Mouse (Mus musculus): ENCODE data around the gene Pdcd1lg2. TPM values are rescaled to one million over a fixed set of nuclear protein-coding genes. Genes with fewer than 3 reads are reported as not detected.

Gene Pdcd1lg2
- polyA plus RNA-seq, 1 experiment from 2014 or later, result not detected

DNA sequence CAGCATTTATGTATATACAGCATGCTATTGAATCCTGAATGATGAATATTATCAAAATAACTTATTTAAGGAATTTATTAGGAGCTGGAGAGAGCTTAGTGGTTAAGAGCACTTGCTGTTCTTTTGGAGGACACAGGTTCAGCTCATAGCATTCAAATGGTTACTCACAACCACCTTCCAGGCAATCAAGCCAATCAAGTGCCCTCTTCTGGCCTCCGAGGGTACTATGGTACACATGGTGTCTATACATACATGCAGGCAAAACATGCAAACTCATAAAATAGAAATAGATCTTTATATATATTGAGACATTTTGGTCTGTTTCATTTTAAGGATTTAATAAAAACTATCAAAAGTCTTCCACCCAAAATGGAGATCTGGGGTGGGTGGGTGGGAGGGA is 21.9 kb upstream of the Pdcd1lg2 start:
- Histone ChIP-seq H3K27me3 (no peaks in the 10 kb centered on the region), H3K4me3 (no peak overlapping the region), H3K36me3 (no peaks in the 10 kb centered on the region), H3K4me1 (no peaks in the 10 kb centered on the region), H3K4me2 (replicated peaks) (no peak overlapping the region), H3K9me3 (no peaks in the 10 kb centered on the region), H3K27ac (replicated peaks) (no peak overlapping the region), H3K9ac (replicated peaks) (no peak overlapping the region)
- no peak for ATAC-seq (replicated peaks)
- 88% methylated on average over 1 of the region's 1 CpGs for WGBS

DNA sequence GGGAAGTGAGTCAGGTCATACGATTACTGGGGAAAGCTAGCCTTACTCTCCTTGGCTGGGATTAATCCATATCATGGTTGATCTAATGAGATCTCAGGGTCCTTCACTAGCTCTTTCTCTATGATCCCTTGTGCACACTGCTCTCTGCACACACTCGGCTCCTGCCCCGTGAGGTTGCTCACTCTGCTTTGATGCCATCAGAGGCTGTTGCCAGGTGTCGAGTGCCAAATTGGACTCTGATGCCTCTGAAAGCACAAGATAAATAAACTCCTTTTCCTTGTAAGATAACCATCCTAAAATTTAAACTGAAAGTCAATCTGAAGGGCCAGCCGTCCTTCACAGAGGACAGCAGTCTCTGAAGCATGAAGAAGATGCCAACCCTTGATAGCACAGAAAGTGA is 20.2 kb upstream of the Pdcd1lg2 start:
- Histone ChIP-seq H3K27me3 (no peaks in the 10 kb centered on the region), H3K9ac (replicated peaks) (no peak overlapping the region), H3K4me3 (no peak overlapping the region), H3K9me3 (no peaks in the 10 kb centered on the region), H3K4me2 (replicated peaks) (no peak overlapping the region), H3K4me1 (no peaks in the 10 kb centered on the region), H3K36me3 (no peaks in the 10 kb centered on the region), H3K27ac (replicated peaks) (no peak overlapping the region)
- ATAC-seq (replicated peaks), result no peak
- WGBS, result 92% methylated on average over 5 of the region's 5 CpGs

DNA sequence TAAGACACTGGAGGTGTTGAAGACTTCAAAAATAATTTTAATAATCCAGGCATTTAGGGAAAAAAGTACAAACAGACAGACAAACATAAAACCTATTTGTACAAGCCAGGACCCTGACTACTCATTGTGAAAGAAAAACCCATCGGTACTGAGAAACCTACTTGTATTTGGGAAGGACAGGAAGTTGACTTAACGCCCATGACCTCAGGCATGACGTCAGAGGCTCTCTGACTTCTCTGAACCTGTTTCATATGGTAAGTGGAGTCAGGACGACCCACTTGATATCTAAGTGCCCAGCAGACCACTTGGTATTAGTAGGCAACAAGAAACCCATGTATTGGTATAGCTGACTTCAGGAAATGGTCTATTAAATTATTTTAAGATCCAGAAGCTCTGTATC is 19.4 kb upstream of the Pdcd1lg2 start:
- no peaks in the 10 kb centered on the region for H3K4me1 ChIP-seq
- H3K9ac ChIP-seq (replicated peaks), result no peak overlapping the region
- no peak overlapping the region for H3K4me3 ChIP-seq
- H3K36me3 ChIP-seq, result no peaks in the 10 kb centered on the region
- no peak overlapping the region for H3K4me2 ChIP-seq (replicated peaks)
- no peaks in the 10 kb centered on the region for H3K9me3 ChIP-seq
- no peak for ATAC-seq (replicated peaks)
- no peak overlapping the region for H3K27ac ChIP-seq (replicated peaks)
- no peaks in the 10 kb centered on the region for H3K27me3 ChIP-seq
- WGBS, result 78% methylated on average over 4 of the region's 4 CpGs

GRCm38 (mm10) chr19:29393333-29393732 is 17.4 kb upstream of the Pdcd1lg2 start:
- no peaks in the 10 kb centered on the region for H3K9me3 ChIP-seq
- no peak for ATAC-seq (replicated peaks)
- H3K27me3 ChIP-seq, result no peaks in the 10 kb centered on the region
- H3K27ac ChIP-seq (replicated peaks), result no peak overlapping the region
- 91% methylated on average over 9 of the region's 9 CpGs for WGBS
- H3K9ac ChIP-seq (replicated peaks), result no peak overlapping the region
- H3K4me1 ChIP-seq, result no peaks in the 10 kb centered on the region
- H3K36me3 ChIP-seq, result no peaks in the 10 kb centered on the region
- H3K4me2 ChIP-seq (replicated peaks), result no peak overlapping the region
- H3K4me3 ChIP-seq, result no peak overlapping the region

- Histone ChIP-seq H3K9ac (replicated peaks) (no peak overlapping the region), H3K27ac (replicated peaks) (no peak overlapping the region), H3K4me3 (no peak overlapping the region), H3K9me3 (no peaks in the 10 kb centered on the region), H3K27me3 (no peaks in the 10 kb centered on the region), H3K4me1 (no peaks in the 10 kb centered on the region), H3K4me2 (replicated peaks) (no peak overlapping the region), H3K36me3 (no peaks in the 10 kb centered on the region)
- ATAC-seq (replicated peaks), result no peak
- WGBS, result 96% methylated on average over 2 of the region's 2 CpGs
These were observed 16.0 kb upstream of the Pdcd1lg2 start for GRCm38 (mm10) chr19:29394721-29395120.

GRCm38 (mm10) chr19:29396353-29396752 is 14.4 kb upstream of the Pdcd1lg2 start:
- H3K9me3 ChIP-seq, result no peaks in the 10 kb centered on the region
- H3K27ac ChIP-seq (replicated peaks), result no peak overlapping the region
- no peaks in the 10 kb centered on the region for H3K27me3 ChIP-seq
- no peak overlapping the region for H3K4me2 ChIP-seq (replicated peaks)
- 86% methylated on average over 1 of the region's 1 CpGs for WGBS
- no peak overlapping the region for H3K4me3 ChIP-seq
- H3K9ac ChIP-seq (replicated peaks), result no peak overlapping the region
- ATAC-seq (replicated peaks), result no peak
- H3K4me1 ChIP-seq, result no peaks in the 10 kb centered on the region
- H3K36me3 ChIP-seq, result no peaks in the 10 kb centered on the region

- 95% methylated on average over 4 of the region's 4 CpGs for WGBS
- H3K4me1 ChIP-seq, result no peaks in the 10 kb centered on the region
These were observed 10.9 kb upstream of the Pdcd1lg2 start for GRCm38 (mm10) chr19:29399786-29400185.

DNA sequence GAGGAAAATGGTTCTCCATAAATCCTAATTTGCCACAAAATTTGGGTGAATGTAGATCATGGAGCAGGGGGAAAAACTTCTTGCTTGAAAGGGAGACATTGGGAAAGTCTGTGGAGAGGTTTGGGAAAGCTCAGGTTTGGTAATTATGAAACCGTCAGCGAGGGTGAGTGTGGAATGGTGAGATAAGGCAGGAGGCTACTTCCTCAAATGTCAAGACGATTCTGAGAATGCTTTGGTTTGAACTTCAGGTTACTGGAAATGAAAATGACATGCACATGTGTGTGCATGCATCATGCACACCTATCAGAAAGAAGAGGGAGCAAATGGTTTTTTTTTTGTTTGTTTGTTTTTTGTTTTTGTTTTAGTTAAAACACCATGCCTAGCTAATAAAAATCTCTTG is 10.3 kb upstream of the Pdcd1lg2 start:
- Histone ChIP-seq H3K36me3 (no peaks in the 10 kb centered on the region), H3K4me2 (replicated peaks) (no peak overlapping the region), H3K27me3 (no peaks in the 10 kb centered on the region), H3K27ac (replicated peaks) (no peak overlapping the region), H3K4me3 (no peak overlapping the region), H3K9me3 (no peaks in the 10 kb centered on the region), H3K4me1 (no peaks in the 10 kb centered on the region), H3K9ac (replicated peaks) (no peak overlapping the region)
- no peak for ATAC-seq (replicated peaks)
- WGBS, result 93% methylated on average over 3 of the region's 3 CpGs

More at GRCm38 (mm10) chr19:29399786-29400185, 10.9 kb upstream of the Pdcd1lg2 start:
- no peaks in the 10 kb centered on the region for H3K9me3 ChIP-seq
- no peaks in the 10 kb centered on the region for H3K36me3 ChIP-seq
- H3K27me3 ChIP-seq, result no peaks in the 10 kb centered on the region
- H3K9ac ChIP-seq (replicated peaks), result no peak overlapping the region
- H3K4me3 ChIP-seq, result no peak overlapping the region
- no peak overlapping the region for H3K4me2 ChIP-seq (replicated peaks)
- no peak for ATAC-seq (replicated peaks)
- no peak overlapping the region for H3K27ac ChIP-seq (replicated peaks)

DNA sequence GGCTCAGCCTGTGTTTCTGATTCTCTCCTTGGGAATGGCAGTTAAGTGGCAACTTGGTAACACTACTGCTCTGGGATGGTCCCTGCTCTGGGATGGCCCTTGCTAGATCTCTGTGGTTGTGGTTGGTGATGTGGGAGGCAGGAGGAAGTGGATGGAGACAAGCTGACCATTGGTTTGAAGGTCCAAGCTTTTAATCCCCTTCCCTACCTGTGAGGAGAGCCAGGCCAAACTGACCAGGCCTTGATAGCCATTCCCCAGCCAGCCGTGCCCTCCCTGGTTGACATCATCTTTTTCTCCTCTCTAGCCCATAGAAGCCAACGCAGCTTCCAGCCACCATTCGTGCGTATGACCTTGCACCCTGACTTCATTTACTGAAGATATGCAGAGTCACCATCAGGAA is 8.1 kb upstream of the Pdcd1lg2 start:
- Histone ChIP-seq H3K9me3 (no peaks in the 10 kb centered on the region), H3K4me3 (no peak overlapping the region), H3K27ac (replicated peaks) (no peak overlapping the region), H3K36me3 (no peaks in the 10 kb centered on the region), H3K4me2 (replicated peaks) (no peak overlapping the region), H3K9ac (replicated peaks) (no peak overlapping the region), H3K4me1 (no peaks in the 10 kb centered on the region), H3K27me3 (no peaks in the 10 kb centered on the region)
- WGBS, result 94% methylated on average over 4 of the region's 4 CpGs
- no peak for ATAC-seq (replicated peaks)

- H3K4me1 ChIP-seq, result no peaks in the 10 kb centered on the region
- H3K9me3 ChIP-seq, result no peaks in the 10 kb centered on the region
- H3K27me3 ChIP-seq, result no peaks in the 10 kb centered on the region
- no peak for ATAC-seq (replicated peaks)
- no peaks in the 10 kb centered on the region for H3K36me3 ChIP-seq
- no peak overlapping the region for H3K27ac ChIP-seq (replicated peaks)
- no peak overlapping the region for H3K4me2 ChIP-seq (replicated peaks)
- 94% methylated on average over 4 of the region's 4 CpGs for WGBS
- H3K9ac ChIP-seq (replicated peaks), result no peak overlapping the region
- no peak overlapping the region for H3K4me3 ChIP-seq
These were observed 7.5 kb upstream of the Pdcd1lg2 start for GRCm38 (mm10) chr19:29403251-29403650.

DNA sequence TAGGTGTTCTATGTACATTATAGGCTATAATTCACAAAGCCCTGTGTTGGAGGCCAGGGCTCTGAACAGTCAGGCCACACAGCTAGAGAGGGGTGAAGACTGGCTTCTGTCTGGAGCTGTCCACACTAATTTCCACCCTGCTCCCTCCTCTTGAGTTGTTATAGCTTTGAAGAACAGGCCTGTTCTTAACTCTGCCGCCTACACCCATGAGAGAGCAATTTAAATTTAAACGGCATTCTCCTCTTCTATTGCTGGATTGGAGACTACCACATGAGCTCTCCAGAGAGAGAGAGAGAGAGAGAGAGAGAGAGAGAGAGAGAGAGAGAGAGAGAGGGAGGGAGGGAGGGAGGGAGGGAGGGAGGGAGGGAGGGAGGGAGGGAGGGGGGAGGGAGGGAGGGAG is 5.3 kb upstream of the Pdcd1lg2 start:
- Histone ChIP-seq H3K4me1 (no peaks in the 10 kb centered on the region), H3K27me3 (no peaks in the 10 kb centered on the region), H3K9ac (replicated peaks) (no peak overlapping the region), H3K4me2 (replicated peaks) (no peak overlapping the region), H3K4me3 (no peak overlapping the region), H3K36me3 (no peaks in the 10 kb centered on the region), H3K9me3 (no peaks in the 10 kb centered on the region), H3K27ac (replicated peaks) (no peak overlapping the region)
- no peak for ATAC-seq (replicated peaks)
- WGBS, result 87% methylated on average over 2 of the region's 2 CpGs

DNA sequence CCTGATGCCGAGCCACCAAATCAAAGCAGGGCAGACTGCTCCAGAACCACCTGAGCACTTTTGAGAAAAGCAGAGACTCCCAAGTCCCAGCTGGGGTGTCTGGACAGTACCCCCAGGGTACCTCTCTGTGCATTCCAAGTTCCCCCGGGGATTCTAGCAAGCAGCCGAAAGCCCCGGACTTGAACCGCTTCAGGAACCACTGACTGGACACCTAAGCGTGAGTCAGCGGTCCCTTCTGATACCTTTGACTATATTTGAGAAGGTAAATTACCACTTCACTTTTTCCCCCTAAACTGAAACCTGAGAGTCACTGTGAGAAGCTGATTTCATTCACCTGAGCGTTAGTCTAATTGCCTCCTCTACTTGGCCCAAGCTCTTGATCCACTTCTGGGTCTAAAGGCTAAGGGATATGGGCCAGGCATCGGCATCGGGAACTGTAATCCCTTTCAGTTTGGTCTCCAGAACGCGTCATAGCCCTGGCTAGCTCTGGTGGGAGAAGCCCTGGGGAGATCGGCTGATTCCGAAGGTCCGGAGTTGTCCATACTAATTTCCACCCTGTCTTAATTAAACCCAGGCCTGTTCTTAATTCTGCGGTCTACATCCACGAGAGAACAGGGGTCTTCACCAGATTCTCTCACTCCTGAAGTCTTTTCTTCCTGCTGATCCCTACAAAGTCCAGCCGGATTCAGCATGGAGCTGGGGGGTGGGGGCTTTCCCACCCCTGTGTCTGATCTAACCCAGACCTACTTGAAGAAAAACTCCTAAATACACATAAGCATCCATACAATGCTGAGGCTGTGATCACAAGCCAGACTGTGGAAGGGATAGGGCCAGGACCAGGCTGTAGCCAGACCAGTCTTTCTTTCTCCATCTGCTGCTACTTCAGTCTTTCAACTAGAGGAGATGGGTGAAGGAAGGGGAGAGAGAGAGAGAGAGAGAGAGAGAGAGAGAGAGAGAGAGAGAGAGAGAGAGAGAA is 4.4 kb upstream of the Pdcd1lg2 start:
- Histone ChIP-seq H3K4me1 (no peaks in the 10 kb centered on the region), H3K4me2 (replicated peaks) (no peak overlapping the region), H3K27me3 (no peaks in the 10 kb centered on the region), H3K36me3 (no peaks in the 10 kb centered on the region), H3K4me3 (no peak overlapping the region), H3K9ac (replicated peaks) (no peak overlapping the region), H3K9me3 (no peaks in the 10 kb centered on the region), H3K27ac (replicated peaks) (no peak overlapping the region)
- 86% methylated on average over 18 of the region's 18 CpGs for WGBS
- no peak for ATAC-seq (replicated peaks)

Data from forebrain, embryonic 15.5 days (tissue).